Mouse (Mus musculus) limb, embryonic 11.5 days (tissue): ENCODE data around the gene Gstk1. TPM values are rescaled to one million over a fixed set of nuclear protein-coding genes. Genes with fewer than 3 reads are reported as not detected.

Experiments used
- ATAC-seq: fragments of 200-750 bp; cut with Nextera tagmentation; 2 replicates; pipeline ENCODE4 v1.8.0; 2017; ENCODE audit warnings: low read depth; ENCODE audit not compliant: insufficient number of reproducible peaks, low FRiP score, low TSS enrichment
- DNase-seq: peaks from one replicate; pipeline ENCODE4 v3.0.0-alpha.2; 2015; ENCODE audit warnings: low spot score
- H3K27ac ChIP-seq: fragments of 300-500 bp; sonication (generic); replicated peaks from 2 replicates; pipeline ENCODE4 v1.5.1; 2014; ENCODE audit warnings: low read depth, mild to moderate bottlenecking, low read length
- H3K27me3 ChIP-seq: fragments of 300-500 bp; sonication (generic); 2 replicates; pipeline ENCODE4 v1.6.1; 2014; ENCODE audit warnings: mild to moderate bottlenecking, low read length, mixed read lengths; ENCODE audit not compliant: control insufficient read depth, insufficient read depth
- H3K36me3 ChIP-seq: fragments of 300-500 bp; sonication (generic); 2 replicates; pipeline ENCODE4 v1.6.1; 2014; ENCODE audit warnings: mild to moderate bottlenecking, low read length, moderate library complexity, mixed read lengths; ENCODE audit not compliant: control insufficient read depth, insufficient read depth
- H3K4me1 ChIP-seq: fragments of 300-500 bp; sonication (generic); 2 replicates; pipeline ENCODE4 v1.6.1; 2014; ENCODE audit warnings: low read length, mixed read lengths; ENCODE audit not compliant: control insufficient read depth, insufficient read depth
- H3K4me2 ChIP-seq: fragments of 300-500 bp; sonication (generic); 2 replicates; pipeline ENCODE4 v1.6.1; 2014; ENCODE audit warnings: low read depth, mild to moderate bottlenecking, moderate library complexity; ENCODE audit not compliant: severe bottlenecking
- H3K4me3 ChIP-seq: fragments of 300-500 bp; sonication (generic); 2 replicates; pipeline ENCODE4 v1.5.1; 2014; ENCODE audit warnings: low read depth, low read length
- H3K9ac ChIP-seq: fragments of 300-500 bp; sonication (generic); 2 replicates; pipeline ENCODE4 v1.6.1; 2014; ENCODE audit warnings: mild to moderate bottlenecking, low read length
- H3K9me3 ChIP-seq: fragments of 300-500 bp; sonication (generic); 2 replicates; pipeline ENCODE4 v1.6.1; 2016; ENCODE audit warnings: low read length; ENCODE audit not compliant: control insufficient read depth
- WGBS: fragments of 180-500 bp; shearing (Covaris S2); extraction: QIAGEN DNeasy Blood & Tissue Kit; methylation state at CpG from one replicate; pipeline ENCODE4 v1.1.7; 2014; 5-methylcytosine and 5-hydroxymethylcytosine counted together
- polyA plus RNA-seq: library from polyadenylated mRNA; unstranded; fragments of >200 nt; fragmentation: Nextera tagmentation; extraction: Ambion mirVana; gene quantifications from 2 replicates; pipeline ENCODE4 v1.2.1, GENCODE M21; 2014

Gene Gstk1
- polyA plus RNA-seq: 21.1 and 22.6 TPM in 2 replicates

DNA sequence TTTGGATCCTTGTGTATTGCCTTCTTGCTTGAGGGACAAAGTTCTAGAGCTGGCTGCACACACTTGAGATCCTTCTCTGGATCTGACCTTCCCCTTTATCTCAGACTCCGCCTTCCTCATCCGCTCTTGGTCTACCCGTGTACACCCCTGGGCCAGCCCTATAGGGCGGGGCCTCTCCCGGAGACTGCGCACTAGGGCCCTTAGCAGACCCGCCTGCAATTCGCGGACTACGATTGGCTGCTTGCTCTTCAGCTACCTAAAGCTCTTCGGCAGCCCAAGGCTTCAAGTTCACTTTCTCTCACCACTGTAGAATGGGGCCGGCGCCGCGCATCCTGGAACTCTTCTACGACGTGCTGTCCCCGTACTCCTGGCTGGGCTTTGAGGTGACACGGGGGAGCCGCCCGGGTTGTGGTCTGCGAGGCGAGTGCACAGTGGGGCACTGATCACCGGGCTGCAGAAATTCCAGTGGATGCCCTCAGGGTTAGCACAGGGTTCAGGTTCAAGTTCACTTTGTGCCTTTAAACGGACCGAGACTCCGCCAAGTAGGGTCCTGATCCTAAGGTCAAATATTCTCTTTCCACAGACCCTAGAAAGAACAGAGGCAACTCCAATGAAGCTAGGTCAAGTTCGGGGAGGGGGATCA lies at the start of gene Gstk1:
Gene Gstk1 (plus strand): TSS at position 225 of the 643 bp plus-strand sequence.
- Histone ChIP-seq H3K4me2 (peak within 1 kb of the TSS; percentile 78), H3K4me1 (no peaks in the 10 kb centered on the region), H3K4me3 (peak within 1 kb of the TSS; percentile 38), H3K9ac (peak within 1 kb of the TSS; percentile 43; the same call in 1 of the 2 replicates), H3K27ac (no peak within 1 kb of the TSS), H3K9me3 (no peaks in the 10 kb centered on the region), H3K27me3 (0 out of 2 replicates have a peak, but pooled peaks cover 2% of the 10 kb centered on the region), H3K36me3 (no peaks in the 10 kb centered on the region)
- WGBS: 3% methylated on average over 28 of the region's 28 CpGs
- ATAC-seq: peak; percentile 98
- DNase-seq: peak; percentile 84

DNA sequence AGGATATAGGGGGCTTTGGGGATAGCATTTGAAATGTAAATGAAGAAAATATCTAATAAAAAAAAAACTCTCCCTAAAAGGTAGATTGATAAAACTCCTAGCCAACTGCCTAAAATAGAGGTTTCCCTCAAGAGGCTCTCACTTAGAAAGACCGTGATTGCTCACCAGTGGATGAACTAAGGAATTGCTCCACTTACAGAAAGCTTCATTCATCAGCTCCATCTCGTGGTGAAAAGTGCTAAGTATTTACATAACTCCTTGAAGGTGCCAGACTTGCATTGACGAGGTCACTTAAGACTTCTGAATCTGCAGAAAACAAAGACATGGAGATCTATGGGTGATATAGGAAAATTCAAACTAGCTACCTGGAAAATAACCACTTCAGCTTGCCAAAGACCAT lies 48.0 kb upstream of the Gstk1 start:
- WGBS: 35% methylated on average over 3 of the region's 3 CpGs
- Histone ChIP-seq H3K27ac (no peak overlapping the region), H3K9ac (no peak overlapping the region), H3K4me2 (no peak overlapping the region), H3K4me3 (no peak overlapping the region), H3K9me3 (no peaks in the 10 kb centered on the region), H3K4me1 (no peaks in the 10 kb centered on the region), H3K27me3 (no peaks in the 10 kb centered on the region), H3K36me3 (no peaks in the 10 kb centered on the region)
- DNase-seq (no peak), ATAC-seq (no peak)

DNA sequence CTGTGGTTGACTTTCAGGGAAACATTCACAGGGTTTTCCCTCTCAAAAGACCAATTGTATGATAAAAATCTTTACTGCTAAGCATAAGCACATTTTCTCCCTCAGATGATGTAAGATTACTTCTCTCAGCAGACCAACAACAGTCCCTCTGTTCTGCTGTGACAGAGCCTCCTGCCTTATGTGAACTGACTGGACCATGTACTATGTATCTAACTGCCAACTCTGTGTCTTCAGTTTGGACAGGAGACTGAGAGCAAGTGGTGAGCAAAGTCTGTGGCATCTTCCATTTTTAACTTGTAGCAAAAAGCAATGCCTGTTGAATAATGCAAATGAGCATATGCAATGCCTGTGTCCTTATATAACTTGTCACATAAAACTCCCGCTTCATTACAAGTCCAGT lies 46.2 kb upstream of the Gstk1 start:
- 93% methylated on average over 1 of the region's 1 CpGs for WGBS
- Histone ChIP-seq H3K4me2 (no peak overlapping the region), H3K36me3 (no peaks in the 10 kb centered on the region), H3K9ac (no peak overlapping the region), H3K4me1 (no peaks in the 10 kb centered on the region), H3K4me3 (no peak overlapping the region), H3K27me3 (no peaks in the 10 kb centered on the region), H3K9me3 (no peaks in the 10 kb centered on the region), H3K27ac (no peak overlapping the region)
- DNase-seq (no peak), ATAC-seq (no peak)

DNA sequence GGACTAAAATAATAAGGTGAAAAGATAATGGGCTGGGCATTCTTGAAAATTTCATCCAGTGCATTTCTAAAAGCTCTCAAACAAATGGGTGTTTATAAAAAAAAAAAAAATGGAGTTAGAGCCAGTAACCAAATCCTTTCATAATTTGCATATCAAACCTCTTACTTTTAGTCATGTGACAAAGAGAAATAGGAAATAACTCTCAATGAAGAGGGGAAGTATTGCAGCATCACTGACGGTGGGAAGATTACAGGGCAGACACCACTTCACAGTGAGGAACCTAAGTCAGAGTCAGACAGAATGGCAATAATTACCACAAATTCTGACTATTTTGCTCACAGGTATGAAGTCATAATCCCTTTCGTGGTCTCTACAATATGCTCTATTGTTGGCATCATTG lies 30.7 kb upstream of the Gstk1 start, which contains the start of gene Tas2r144:
Gene Tas2r144 (plus strand): TSS at position 301 of the 400 bp plus-strand sequence.
- Histone ChIP-seq H3K27me3 (no peaks in the 10 kb centered on the region), H3K4me3 (no peak within 1 kb of the TSS), H3K9me3 (no peaks in the 10 kb centered on the region), H3K4me1 (no peaks in the 10 kb centered on the region), H3K27ac (no peak within 1 kb of the TSS), H3K4me2 (no peak within 1 kb of the TSS), H3K36me3 (no peaks in the 10 kb centered on the region), H3K9ac (no peak within 1 kb of the TSS)
- 85% methylated on average over 2 of the region's 2 CpGs for WGBS
- ATAC-seq (no peak), DNase-seq (no peak)

DNA sequence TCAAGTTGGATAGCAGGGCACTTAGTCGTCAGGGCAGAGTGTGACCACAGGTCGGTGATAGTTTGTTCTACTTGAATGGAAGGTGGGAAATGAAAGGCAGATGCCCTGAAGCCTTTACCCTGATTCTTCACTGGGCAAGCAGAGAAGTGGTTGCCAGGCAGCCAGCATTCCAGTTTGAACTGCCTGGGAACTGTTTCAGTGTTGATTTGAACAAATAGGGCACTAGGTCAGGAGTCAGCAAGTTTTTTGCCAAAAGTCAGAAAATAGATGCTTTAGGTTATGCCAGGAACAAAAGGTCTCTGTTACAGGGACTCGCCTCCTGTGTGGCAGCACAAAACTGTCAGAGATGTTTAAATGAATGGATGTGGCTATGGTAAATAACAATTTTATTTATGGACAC lies 23.4 kb upstream of the Gstk1 start:
- WGBS: 73% methylated on average over 3 of the region's 3 CpGs
- Histone ChIP-seq H3K27me3 (no peaks in the 10 kb centered on the region), H3K4me3 (no peak overlapping the region), H3K27ac (no peak overlapping the region), H3K9me3 (no peaks in the 10 kb centered on the region), H3K4me2 (no peak overlapping the region), H3K36me3 (no peaks in the 10 kb centered on the region), H3K9ac (no peak overlapping the region), H3K4me1 (no peaks in the 10 kb centered on the region)
- no peak for DNase-seq
- ATAC-seq: no peak

DNA sequence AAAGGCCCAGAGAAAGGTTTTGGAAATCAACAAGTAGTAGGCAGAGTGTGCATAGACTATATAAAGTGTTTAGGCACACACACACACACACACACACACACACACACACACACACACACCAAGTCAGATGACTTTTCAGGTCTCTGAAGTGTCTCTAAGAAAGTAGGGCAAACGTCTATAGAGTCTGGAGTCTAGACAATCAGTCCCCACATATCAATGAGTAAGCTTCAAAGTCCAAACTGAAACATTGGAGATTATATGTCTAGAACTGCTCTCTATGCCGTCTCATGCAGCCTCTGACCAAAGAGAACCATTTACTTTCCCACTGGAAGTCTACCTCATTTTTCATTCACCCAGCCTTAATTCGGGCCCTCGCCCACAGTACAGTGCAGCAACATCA lies 20.7 kb upstream of the Gstk1 start:
- WGBS: 74% methylated on average over 4 of the region's 4 CpGs
- no peaks in the 10 kb centered on the region for H3K4me1 ChIP-seq
- no peak overlapping the region for H3K27ac ChIP-seq
- H3K36me3 ChIP-seq: no peaks in the 10 kb centered on the region
- H3K9ac ChIP-seq: no peak overlapping the region
- H3K27me3 ChIP-seq: no peaks in the 10 kb centered on the region
- H3K4me3 ChIP-seq: no peak overlapping the region
- ATAC-seq (no peak), DNase-seq (no peak)
- no peaks in the 10 kb centered on the region for H3K9me3 ChIP-seq
- no peak overlapping the region for H3K4me2 ChIP-seq

DNA sequence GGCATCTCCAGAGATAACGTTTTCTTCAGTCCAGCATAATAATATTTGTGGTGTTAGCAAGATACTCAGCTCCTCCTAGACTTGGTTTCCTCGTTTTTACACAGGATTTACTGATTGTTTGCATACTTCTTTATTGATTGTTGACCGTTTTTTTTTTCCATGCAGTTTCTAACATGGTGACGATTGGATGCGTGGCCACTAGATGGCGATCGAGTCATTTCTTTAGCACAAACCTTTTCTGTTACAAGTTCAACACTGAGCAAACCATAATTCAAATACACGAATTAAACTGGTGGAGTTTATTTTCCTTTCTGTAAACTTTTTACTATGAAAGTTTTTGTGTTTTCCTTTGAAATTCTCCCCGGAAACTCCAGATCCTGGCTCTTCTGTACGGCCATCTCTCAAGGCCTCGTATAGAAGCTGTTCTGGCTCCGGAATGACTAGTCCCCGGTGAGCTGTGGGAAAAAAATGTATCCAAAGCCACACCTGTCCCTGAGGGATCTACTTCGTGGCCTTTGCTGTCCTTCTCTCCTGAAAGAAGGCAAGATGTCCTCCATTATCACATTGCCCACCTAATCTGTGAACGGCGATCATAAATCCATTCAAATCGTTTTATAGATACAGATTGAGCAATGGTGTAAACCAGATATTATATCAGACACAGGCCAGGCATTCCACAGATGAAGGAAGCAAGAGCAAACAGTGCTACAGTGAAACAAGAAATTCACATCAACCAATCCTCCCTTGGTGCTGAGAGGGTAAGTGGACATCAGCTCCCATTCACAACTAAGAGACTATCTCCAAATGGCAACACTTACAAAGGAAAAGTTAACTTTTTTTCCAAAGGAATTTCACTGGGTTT lies 18.3 kb upstream of the Gstk1 start:
- Histone ChIP-seq H3K4me2 (no peak overlapping the region), H3K4me3 (no peak overlapping the region), H3K9me3 (no peaks in the 10 kb centered on the region), H3K36me3 (no peaks in the 10 kb centered on the region), H3K27ac (no peak overlapping the region), H3K4me1 (no peaks in the 10 kb centered on the region), H3K27me3 (no peaks in the 10 kb centered on the region), H3K9ac (no peak overlapping the region)
- peak; percentile 83 for DNase-seq
- no peak for ATAC-seq
- 35% methylated on average over 17 of the region's 17 CpGs for WGBS

DNA sequence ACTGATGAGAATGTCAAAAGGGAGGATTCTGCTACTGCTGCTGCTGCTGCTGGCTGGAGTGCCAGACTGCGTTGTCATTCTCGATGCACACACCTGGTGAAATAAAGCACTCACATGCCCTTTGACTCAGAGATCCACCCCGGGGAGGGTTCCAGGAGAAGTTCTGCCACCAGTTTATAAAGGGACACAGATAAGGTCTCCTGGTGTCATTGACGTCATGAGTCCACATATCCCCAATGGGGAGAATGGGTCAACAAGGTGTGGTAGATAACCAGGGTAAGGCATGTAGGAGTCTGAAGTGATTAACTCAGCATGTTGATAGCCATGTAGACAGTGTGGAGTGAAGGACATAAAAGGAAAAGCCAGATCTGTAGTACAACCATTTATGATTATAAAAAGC lies 16.1 kb upstream of the Gstk1 start:
- no peaks in the 10 kb centered on the region for H3K4me1 ChIP-seq
- H3K27me3 ChIP-seq: no peaks in the 10 kb centered on the region
- no peaks in the 10 kb centered on the region for H3K9me3 ChIP-seq
- no peak for ATAC-seq
- H3K36me3 ChIP-seq: no peaks in the 10 kb centered on the region
- H3K27ac ChIP-seq: no peak overlapping the region
- WGBS: 66% methylated on average over 4 of the region's 4 CpGs
- no peak overlapping the region for H3K9ac ChIP-seq
- no peak for DNase-seq
- no peak overlapping the region for H3K4me2 ChIP-seq
- H3K4me3 ChIP-seq: no peak overlapping the region
